Mouse (Mus musculus): ENCODE data around the gene Ces1a.

DNA sequence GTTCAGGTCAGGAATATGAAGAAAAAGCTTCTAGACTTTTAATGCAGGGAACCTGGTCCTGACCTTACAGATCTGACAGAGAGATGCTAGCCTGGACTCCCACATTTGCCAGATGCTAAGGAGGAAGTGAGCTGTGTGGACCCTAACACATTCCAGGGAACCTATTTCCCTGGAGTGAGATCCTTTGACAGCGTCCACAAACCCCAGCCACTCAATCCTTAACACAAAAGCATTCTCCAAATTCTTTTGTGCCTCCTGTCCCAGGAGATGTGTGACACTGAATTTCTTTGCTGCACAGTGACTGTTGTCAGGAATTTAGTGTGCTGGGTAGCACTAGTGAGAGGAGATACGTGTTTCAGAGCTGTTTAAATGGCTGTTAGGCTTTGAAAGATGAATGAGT is 9.2 kb downstream of the Ces1a start:
- TF ChIP-seq CTCF (IDR thresholded peaks at IDR 0.05; ENCODE audit: extremely low read depth, insufficient read depth, low read length) (no peak), POLR2A (IDR thresholded peaks at IDR 0.05; ENCODE audit: extremely low read depth, insufficient read depth, low read length) (no peak)
